Mouse (Mus musculus) frontal cortex, postnatal 25 days (tissue): ENCODE results near the gene Rab11fip5.
A peak's percentile ranks its signal among the peaks of the same experiment; 100 is the strongest.

Experiments used
- DNase-seq, 2 experiments: peaks; one replicate each; pipeline ENCODE4 v3.0.0; 2022; ENCODE audit warnings: low spot score in 2 of 2

Gene Rab11fip5

DNA sequence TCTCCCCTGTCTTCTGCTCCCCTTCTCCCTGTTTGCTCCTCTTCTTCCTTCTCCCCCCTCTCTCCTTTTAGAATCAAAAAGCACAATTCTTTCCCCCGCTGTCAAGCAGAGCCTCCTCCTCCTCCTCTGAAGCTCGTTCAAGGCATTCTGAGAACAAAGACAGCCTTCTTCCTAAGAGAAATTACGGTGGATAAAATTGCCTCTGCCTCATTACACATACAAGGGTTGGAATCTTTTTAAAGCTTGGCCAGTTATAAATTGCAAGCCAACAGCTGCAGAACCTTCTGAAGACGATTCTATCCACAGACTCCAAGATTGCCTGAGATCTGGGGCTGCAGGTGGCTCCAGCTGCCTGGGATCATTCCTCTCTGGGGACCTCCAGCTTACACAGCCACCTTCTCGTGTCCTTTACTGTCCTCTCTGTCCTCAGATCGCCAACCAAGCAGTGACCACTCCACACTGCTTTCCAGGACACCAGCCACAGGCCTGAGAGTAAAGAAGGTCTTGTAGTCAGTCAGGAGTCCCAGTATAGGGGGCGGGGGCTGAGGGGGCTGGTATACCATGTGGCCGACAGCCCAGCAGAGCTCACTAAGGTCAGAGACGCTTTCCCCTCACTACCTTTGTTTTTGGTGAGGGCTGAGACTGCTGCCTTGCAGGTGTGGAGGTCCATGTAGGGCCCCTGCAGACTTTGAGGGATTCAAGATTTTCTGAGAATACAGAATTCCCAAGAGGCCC is 60.2 kb downstream of the Rab11fip5 start:
- no peak for DNase-seq

DNA sequence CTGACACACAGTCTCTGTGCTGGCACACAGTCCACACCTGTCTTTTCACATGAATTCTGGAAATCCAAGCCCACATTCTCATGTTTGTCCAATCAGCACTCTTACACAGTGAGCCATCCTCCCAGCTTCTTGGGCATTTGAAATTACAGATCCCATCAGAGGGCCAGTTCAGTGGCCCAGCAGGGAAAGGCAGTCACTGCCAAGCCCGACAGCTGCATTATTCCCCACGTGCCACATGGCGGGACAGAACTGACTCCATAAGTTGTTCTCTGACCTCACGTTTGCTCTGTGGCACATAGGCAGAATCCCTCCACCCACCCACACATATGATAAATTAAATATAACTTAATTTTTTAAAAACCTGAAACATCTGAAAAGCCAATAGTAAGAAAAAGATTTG is 66.5 kb downstream of the Rab11fip5 start:
- no peak for DNase-seq

DNA sequence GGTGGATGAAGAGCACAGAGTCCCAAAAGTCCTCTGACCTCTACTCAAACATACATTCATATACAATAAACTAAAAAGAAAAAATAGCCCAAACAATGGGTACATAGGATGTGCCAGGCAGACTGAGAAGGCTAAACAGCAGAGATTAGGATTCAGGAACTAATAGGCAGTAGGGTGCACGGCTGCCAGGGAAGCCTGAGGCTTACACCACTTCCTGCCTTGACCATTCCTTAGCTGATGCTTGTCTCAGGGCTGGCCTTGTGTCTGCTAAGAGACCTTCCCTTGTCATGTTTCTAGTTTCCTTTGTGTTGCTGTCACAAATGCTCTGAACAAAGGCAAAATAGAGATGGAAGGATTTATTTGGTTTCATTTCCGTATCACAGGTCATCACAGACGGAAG is 68.1 kb downstream of the Rab11fip5 start:
- no peak for DNase-seq

DNA sequence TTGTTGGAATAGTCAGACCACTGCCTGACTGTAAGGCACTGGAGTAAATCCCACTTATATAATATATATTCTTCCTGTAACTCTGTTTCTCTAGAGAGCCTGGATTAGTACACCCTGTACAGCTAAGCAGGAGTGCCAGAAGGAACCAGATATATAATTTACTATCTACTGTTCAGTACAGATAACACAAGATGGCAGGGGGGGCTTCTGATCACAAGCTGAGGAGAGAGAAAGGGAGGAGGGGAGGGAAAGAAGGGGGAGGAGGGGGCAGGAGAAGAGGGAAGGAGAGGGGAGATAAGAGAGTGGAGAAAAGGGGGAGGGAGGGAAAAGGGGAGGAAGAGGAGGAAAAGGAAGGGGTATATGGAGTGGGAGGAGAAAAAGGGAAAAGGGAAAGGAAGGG is 68.6 kb downstream of the Rab11fip5 start:
- DNase-seq: no peak

DNA sequence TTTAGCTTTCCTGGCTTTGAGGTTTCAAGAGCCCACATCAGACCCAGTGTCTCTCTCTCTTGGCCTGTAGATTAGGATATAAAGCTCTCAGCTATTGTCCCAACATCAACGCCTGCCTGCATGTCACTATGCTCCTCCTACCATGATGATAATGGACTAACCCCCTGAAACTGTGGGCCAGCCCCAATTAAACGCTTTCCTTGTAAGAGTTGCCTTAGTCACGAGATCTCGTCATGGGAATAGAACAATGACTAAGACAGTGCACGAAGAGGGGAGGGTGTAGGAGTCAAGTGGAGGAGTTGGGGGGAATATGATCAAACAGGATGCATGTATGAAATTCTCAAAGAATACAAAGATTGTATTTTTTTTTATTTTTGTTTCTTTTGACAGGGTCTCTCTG is 69.5 kb downstream of the Rab11fip5 start:
- no peak for DNase-seq

DNA sequence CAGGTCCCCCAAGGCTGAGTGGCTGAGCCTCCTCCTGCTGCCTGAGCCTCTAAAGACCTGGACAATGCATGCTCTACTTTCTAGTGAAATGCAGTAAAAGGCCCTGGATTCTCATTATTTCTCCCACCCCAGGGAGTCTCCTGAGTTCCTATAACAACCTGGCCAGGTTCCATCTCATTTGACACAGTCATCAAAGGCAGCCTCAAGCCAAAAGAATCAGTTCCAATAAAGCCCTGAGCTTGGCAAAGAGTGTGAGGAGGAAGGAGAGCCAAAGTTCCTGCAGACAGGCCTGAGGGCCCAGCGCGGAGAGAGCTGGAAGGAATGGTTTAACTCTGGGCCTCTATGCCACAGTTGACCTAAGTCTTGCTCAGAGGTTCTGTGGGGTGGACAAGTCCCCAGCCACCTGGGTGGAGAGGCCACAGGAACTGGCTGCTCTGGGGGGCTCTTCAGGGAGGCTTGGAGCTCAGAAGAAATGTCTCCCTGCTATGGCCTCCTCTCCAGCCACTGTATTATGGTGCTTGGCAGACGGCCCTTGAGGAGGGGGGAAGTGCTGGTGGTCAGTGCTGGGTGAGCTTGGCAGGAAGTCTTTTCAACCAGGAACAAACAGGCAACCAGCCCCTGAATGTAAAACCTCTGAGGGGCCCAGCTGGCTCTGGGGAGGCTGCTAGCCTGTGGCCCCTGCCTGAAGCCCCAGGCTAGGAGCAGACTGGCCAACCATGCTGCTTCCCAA is 71.9 kb downstream of the Rab11fip5 start:
- DNase-seq: peak in 1 of 2 experiments; percentile 40

DNA sequence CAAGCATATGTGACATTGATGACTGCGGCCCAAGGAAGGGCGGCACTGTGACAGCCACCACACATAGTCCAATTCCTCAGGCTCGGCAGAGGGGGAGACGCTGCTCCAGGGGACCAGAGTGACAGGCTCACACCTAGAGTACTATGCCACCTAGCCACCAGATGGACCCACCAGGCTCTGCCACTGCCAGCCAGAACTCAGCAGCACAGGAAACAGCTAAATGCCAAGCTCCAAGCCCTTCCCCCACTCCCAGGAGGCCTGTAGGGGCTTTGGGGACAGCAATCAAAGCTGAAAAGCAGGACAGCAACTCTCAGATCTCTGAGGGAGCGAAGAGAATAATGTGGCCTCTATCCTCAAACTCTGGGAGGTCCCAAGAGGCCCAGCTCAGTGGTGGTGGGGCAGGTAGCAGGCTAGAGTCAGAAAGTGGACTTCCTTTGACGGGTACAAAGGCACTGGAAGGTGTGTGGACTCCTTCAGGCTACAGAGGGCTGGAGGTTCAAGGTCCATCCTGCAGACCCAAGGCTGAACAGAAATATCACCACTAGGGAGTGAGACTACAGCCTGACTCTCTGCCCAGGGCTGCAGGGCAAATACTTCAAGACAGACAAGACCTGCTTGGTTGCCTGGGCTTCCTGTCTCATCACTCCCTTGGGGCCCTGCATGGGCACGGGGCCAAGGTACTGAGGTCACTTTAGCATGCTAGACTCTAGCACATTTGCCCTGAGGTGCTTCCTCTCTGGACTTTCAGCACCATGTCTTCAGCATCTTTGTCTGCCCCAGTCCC is 78.9 kb downstream of the Rab11fip5 start:
- no peak for DNase-seq

DNA sequence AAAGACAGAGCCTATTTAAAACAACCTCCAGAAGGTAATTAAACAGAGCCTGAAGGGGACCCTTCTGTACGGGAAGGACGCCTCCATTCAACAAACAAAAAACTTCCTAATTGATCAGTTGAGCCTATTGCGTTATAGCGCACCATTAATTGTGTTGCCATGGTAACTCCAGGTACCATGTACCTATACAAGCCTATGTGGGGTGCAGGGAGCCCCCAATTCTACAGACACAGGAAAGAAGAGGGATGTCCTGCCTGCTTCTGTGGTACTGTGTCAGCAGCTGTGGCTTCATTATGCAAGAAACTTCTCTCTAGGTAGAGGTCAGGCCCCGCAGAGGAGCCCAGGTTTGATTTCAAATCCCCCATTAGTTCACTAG is 80.4 kb downstream of the Rab11fip5 start:
- no peak for DNase-seq

DNA sequence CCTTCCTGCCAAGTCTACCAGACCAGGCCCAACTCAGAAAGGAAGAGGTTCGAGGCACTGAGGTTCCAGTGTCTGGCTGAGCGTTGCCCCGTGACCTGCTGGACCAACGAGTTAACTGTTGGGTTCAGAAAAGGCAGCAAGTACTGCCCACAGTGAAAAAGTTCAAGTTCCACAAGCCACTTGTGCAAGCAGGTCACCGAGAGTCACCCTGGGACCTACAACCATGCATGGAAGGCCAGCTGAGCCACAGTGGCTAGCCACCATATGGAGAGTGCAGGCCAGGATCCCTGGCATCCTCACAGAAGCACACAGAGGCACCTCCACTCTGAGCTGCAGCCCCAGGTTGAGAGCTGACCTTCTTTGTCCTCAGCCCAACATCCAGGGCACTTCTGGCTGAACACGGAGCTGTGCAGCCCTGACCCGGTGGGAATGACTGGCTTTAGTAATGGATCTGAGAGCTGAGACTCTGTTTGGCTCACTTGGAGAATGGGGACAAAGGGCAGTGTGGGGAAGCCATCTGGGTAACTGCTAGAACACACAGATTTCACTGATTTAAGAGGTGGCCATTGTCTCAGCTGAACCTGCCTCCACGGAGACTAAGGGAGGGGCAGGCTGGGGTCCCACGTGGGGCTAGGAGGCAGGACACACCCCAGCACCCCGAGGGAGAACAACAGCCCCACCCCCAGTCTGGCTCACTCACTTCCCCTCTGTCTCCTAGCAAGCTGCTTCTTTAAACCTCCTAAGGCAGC is 81.0 kb downstream of the Rab11fip5 start:
- DNase-seq: no peak

DNA sequence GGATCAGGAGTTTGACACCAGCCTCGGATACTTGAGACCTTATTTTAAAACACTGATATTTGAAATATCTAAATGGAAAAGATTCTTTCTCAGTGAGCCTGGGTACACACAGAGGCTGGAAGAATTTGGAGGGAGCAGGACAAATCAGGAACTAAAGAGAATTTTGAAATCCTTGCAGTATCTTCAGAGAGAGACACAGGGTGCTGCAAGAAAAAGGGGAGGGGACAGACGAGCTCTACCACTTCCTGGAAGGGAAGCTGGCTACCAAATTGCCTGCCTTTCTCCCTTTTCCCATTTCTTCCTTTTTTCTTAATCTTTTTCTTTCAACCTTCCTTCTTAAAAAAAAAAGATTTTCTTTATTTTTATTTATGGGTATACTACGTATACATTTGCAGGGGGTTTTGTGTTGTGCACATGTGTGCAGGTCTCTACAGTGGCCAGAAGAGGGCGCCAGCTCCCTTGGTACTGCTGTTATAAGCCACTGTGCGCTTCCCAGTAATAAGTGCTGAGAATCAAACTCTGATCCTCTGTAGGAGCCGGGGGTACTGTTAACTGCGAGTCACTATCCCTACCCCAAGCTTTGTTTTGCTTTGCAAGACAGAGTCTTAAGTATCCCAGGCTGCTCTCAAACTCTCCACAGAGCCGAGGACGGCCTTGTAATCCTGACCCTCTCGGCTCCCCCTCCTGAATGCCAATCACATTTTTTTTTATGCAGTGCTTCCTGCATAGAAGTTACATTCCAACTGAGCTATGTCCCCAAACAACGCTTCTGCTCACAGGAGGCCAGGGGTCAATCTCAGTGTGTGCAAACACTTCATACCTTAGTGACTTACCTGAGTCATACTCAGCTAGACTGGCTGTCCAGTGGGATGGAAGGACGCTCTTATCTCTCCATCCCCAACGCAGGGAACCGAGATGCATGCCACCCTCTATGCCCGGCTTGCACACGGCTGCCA is 83.3 kb downstream of the Rab11fip5 start:
- no peak for DNase-seq

DNA sequence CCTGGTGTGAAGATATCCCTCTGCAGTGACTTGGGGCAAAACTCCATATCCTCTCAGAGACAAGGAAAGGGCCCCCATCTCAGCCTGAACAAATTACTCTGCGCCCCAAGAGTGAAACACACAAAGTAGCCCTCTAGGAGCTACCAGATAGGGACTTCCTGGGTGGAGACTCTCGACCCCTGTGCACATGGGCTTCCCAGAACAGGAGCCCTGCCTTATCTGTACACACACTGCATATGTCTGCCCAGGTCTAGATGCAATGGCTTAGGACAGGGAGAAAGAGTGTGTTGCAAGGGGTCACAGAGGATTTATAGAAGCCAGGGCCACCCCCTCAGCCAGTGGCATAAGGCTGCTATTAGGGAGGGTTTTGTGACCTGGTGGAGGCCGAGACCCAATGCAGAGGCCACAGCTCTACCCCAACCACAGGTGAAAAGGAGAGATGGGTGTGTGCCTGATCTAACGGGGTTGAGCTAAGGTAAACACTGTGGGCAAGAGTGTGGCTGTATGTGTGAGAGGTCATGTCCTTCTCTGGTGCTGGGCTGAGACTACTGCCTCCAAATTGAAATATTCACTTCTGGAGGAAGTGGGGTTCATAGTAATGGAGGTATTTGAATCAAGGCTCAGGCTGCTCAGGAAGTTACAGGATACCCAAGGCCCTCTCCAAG is 86.1 kb downstream of the Rab11fip5 start:
- no peak for DNase-seq

DNA sequence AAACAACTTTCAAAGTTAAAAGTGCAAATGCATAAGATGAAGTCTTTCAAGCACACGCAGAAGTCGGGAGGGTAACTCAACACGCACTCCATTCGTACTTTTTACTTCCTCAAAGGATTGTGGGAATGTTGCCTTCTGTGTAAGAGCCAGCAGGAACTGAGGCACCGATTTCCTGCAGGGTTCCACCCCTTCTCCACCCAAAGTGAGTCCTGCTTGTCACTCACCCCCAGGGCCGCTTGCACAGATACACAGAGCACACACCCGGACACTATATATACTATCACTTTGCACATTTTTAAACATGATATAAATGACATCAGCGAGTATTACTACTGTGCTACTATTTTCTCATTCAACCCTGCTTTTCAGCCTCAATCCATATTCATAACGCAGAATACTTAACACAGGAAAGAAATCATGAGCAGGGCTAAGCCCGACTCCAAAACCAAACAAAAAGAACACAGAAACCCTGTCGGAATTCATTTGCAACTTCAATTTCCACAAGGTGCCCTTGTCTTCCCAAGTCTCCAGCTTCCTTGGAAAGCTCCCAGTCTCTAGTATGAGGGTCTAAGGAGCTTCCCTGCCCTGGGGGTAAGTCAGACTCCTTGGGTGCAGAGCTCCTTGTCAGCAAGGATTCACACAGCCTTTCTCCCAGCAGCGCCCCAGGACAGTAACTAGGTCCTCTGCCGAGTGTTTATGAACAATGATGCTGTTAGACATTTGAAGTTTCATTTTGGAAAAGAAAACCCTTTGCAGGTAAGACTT is 88.0 kb downstream of the Rab11fip5 start:
- no peak for DNase-seq
